Mouse (Mus musculus): Measurements from ENCODE around the gene Rbm28. TPM values are rescaled to one million over a fixed set of nuclear protein-coding genes. Genes with fewer than 3 reads are reported as not detected.

Rbm28 gene
- polyA plus RNA-seq (2016; fragmentation: Nextera tagmentation; extraction: Ambion mirVana): 54.9 and 57.4 TPM in 2 replicates

DNA sequence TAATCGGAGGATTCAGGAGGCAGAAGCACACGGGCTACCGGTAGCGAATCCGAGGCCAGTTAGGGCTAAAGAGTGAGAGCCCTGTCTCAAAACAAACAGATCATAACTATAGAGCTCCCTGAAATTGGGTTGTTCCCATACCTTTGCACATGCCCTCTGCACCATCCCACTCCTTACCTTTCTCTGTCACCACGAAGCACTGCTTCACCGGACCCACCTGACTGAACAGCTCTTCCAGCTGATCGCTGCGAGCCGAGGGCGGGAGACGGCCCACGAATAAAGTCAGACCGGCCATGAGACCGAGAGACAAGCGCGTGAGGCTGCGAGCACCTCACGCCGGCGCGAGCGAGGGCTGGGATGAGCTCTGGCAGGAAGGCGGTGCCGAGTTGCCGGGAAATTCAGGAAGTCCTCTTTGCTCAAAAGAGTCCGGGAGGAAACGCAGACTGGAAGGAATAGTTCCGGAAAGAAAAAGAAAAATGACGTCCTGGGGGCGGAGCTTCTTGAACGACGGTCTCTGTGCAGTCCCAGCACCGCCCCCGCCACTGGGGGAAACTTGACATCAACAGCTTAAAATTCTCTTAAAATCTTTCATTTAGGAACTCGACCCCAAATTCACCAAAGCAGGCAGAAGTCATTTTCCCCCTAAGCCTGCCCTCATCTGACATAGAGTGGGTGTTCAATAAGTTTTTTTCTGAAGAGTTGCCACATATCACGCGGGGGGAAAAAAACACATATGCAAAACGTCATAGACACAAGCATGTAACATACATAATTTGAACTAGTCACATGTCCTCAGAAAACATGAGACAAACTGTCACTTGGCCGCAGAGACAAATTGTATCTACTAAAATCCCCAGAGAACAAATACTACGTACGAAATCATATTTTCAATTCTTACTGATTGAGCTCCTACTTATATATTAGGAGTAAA is at the start of gene Rbm28:
Gene Rbm28 (minus strand): TSS at position 693 of the 931 bp plus-strand sequence.
- Histone ChIP-seq H3K9me3 (no peaks in the 10 kb centered on the region), H3K9ac (peak within 1 kb of the TSS; percentile 81), H3K4me2 (replicated peaks) (peak within 1 kb of the TSS; percentile 91), H3K4me3 (peak within 1 kb of the TSS; percentile 81), H3K27me3 (peaks cover 22% of the 10 kb centered on the region), H3K36me3 (peaks cover 2% of the 10 kb centered on the region), H3K27ac (no peak within 1 kb of the TSS), H3K4me1 (peaks cover 10% of the 10 kb centered on the region)
- 8% methylated on average over 42 of the region's 42 CpGs for WGBS
- peak; percentile 81 for ATAC-seq (ENCODE audit: insufficient number of reproducible peaks, insufficient read depth, low FRiP score, low TSS enrichment)

GRCm38 (mm10) chr6:29214245-29214644 is 49.4 kb upstream of the Rbm28 start:
- ATAC-seq (ENCODE audit: insufficient number of reproducible peaks, insufficient read depth, low FRiP score, low TSS enrichment): no peak
- H3K9ac ChIP-seq: no peak overlapping the region
- H3K4me1 ChIP-seq: peaks cover 27% of the 10 kb centered on the region
- peaks cover 32% of the 10 kb centered on the region for H3K27me3 ChIP-seq
- H3K4me3 ChIP-seq: no peak overlapping the region
- no peaks in the 10 kb centered on the region for H3K36me3 ChIP-seq
- 9% methylated on average over 1 of the region's 1 CpGs for WGBS
- no peaks in the 10 kb centered on the region for H3K9me3 ChIP-seq
- H3K4me2 ChIP-seq (replicated peaks): no peak overlapping the region
- H3K27ac ChIP-seq: no peak overlapping the region

GRCm38 (mm10) chr6:29213436-29213835 is 48.6 kb upstream of the Rbm28 start:
- Histone ChIP-seq H3K9me3 (no peaks in the 10 kb centered on the region), H3K4me3 (no peak overlapping the region), H3K36me3 (no peaks in the 10 kb centered on the region), H3K27ac (no peak overlapping the region), H3K4me2 (replicated peaks) (no peak overlapping the region), H3K4me1 (peaks cover 27% of the 10 kb centered on the region), H3K27me3 (peaks cover 32% of the 10 kb centered on the region), H3K9ac (no peak overlapping the region)
- ATAC-seq (ENCODE audit: insufficient number of reproducible peaks, insufficient read depth, low FRiP score, low TSS enrichment): no peak
- WGBS: 43% methylated on average over 5 of the region's 5 CpGs

GRCm38 (mm10) chr6:29211806-29212492 is 47.1 kb upstream of the Rbm28 start:
- peak; percentile 75 for ATAC-seq (ENCODE audit: insufficient number of reproducible peaks, insufficient read depth, low FRiP score, low TSS enrichment)
- Histone ChIP-seq H3K9me3 (no peaks in the 10 kb centered on the region), H3K4me2 (replicated peaks) (peak overlapping the region; percentile 87), H3K4me3 (peak overlapping the region; percentile 67), H3K27me3 (peaks cover 32% of the 10 kb centered on the region), H3K9ac (peak overlapping the region; percentile 72), H3K36me3 (peaks cover 2% of the 10 kb centered on the region), H3K4me1 (peaks cover 27% of the 10 kb centered on the region), H3K27ac (peak overlapping the region; percentile 55)
- under 1% methylated on average over 62 of the region's 66 CpGs for WGBS

- peak overlapping the region; percentile 87 for H3K4me2 ChIP-seq (replicated peaks)
- H3K27ac ChIP-seq: no peak overlapping the region
- peak overlapping the region; percentile 67 for H3K4me3 ChIP-seq
- H3K4me1 ChIP-seq: peaks cover 27% of the 10 kb centered on the region
- H3K27me3 ChIP-seq: peaks cover 27% of the 10 kb centered on the region
- H3K9ac ChIP-seq: peak overlapping the region; percentile 72; the same call in 1 of the 2 replicates
- H3K36me3 ChIP-seq: peaks cover 8% of the 10 kb centered on the region
- ATAC-seq (ENCODE audit: insufficient number of reproducible peaks, insufficient read depth, low FRiP score, low TSS enrichment): no peak
- H3K9me3 ChIP-seq: no peaks in the 10 kb centered on the region
- WGBS: 22% methylated on average over 7 of the region's 7 CpGs
Observed at GRCm38 (mm10) chr6:29211146-29211545, 46.3 kb upstream of the Rbm28 start.

- 75% methylated on average over 9 of the region's 9 CpGs for WGBS
- Histone ChIP-seq H3K27ac (no peak overlapping the region), H3K9ac (no peak overlapping the region), H3K36me3 (peaks cover 12% of the 10 kb centered on the region), H3K27me3 (peaks cover 21% of the 10 kb centered on the region), H3K4me1 (peaks cover 22% of the 10 kb centered on the region), H3K4me3 (no peak overlapping the region), H3K9me3 (no peaks in the 10 kb centered on the region), H3K4me2 (replicated peaks) (no peak overlapping the region)
- no peak for ATAC-seq (ENCODE audit: insufficient number of reproducible peaks, insufficient read depth, low FRiP score, low TSS enrichment)
Observed at GRCm38 (mm10) chr6:29210231-29210936, 45.6 kb upstream of the Rbm28 start.

DNA sequence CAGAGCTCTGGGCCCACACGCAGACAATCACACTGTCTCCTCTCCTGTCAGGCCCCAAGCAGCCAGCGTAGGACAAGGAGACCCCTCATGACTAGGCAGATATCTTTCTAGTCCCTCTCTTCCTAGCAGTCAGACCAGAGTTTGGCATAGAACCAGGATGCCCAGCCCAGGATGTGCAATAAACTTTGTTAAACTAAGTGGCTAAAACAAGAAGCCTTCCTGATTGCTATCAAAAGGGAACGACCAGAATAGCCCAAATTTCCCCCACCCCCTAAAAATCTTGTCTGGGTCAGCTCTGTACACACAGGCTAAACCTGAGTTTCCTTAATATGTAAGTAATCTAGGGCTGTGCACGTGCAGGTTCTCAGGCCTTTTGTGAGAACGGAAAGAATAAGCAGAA is 43.4 kb upstream of the Rbm28 start:
- Histone ChIP-seq H3K36me3 (peaks cover 31% of the 10 kb centered on the region), H3K4me2 (replicated peaks) (no peak overlapping the region), H3K9ac (no peak overlapping the region), H3K27ac (no peak overlapping the region), H3K4me3 (no peak overlapping the region), H3K4me1 (peaks cover 18% of the 10 kb centered on the region), H3K9me3 (no peaks in the 10 kb centered on the region), H3K27me3 (peaks cover under 1% of the 10 kb centered on the region; the same call in 1 of the 2 replicates)
- 87% methylated on average over 5 of the region's 5 CpGs for WGBS
- no peak for ATAC-seq (ENCODE audit: insufficient number of reproducible peaks, insufficient read depth, low FRiP score, low TSS enrichment)

DNA sequence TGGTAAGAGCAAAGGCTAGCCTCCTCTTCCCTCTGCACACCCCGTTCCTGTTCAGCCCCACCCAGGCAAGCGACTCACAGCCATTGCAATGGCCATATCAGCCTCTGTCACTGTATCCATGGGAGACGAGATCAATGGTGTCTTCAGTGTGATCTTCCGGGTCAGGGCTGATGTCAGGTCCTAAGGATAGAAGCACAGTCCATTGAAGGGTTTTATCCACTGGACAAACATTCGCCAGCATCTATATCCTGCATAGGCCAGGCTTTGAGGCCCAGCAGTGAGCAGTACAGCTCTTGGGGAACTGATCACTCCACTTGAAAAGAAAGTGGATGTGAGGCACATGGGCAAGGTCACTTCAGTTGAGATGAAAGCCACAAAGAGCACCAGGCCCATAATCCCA is 42.2 kb upstream of the Rbm28 start:
- H3K9me3 ChIP-seq: no peaks in the 10 kb centered on the region
- H3K36me3 ChIP-seq: peaks cover 41% of the 10 kb centered on the region
- no peak overlapping the region for H3K9ac ChIP-seq
- peaks cover 12% of the 10 kb centered on the region for H3K4me1 ChIP-seq
- no peak overlapping the region for H3K4me2 ChIP-seq (replicated peaks)
- no peak overlapping the region for H3K27ac ChIP-seq
- H3K4me3 ChIP-seq: no peak overlapping the region
- 86% methylated on average over 5 of the region's 5 CpGs for WGBS
- ATAC-seq (ENCODE audit: insufficient number of reproducible peaks, insufficient read depth, low FRiP score, low TSS enrichment): no peak
- no peaks in the 10 kb centered on the region for H3K27me3 ChIP-seq

- no peak for ATAC-seq (ENCODE audit: insufficient number of reproducible peaks, insufficient read depth, low FRiP score, low TSS enrichment)
- Histone ChIP-seq H3K27me3 (no peaks in the 10 kb centered on the region), H3K36me3 (peaks cover 44% of the 10 kb centered on the region), H3K9me3 (no peaks in the 10 kb centered on the region), H3K4me1 (peaks cover 5% of the 10 kb centered on the region), H3K27ac (no peak overlapping the region), H3K9ac (no peak overlapping the region), H3K4me3 (no peak overlapping the region), H3K4me2 (replicated peaks) (no peak overlapping the region)
- WGBS: 94% methylated on average over 10 of the region's 10 CpGs
Observed at GRCm38 (mm10) chr6:29206006-29206405, 41.2 kb upstream of the Rbm28 start.

DNA sequence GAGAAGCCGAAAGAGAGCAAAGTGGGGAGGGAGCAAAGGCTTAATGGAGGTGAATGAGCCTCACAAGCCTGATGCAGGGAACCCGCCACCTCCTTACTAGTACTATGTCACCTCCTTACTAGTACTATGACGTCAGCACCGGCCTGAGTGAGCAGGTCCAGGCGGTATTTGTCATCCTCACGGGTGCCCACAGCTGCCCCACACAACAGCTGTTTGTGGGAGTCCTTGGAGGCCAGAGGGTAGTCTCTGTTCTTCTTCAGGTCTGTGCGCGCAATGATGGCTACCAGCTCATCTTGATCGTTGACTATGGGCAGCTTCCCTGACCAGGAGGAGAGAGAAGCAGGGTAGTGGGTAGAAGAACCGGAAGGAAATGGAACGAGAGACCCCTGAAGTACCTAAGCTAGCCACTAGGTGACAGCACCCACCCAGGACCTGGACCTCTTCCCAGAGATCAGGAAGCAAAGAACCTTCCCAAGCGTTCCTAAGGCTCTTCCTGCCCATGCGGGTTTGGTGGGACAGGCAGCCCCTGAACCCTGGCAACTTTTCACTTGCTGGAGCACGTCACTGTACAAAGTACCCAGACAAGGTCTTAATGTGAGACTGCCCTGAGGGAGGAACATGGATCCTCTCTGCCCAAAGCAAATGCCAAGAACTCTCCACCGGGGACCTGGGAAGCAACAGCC is 40.3 kb upstream of the Rbm28 start:
- H3K9ac ChIP-seq: no peak overlapping the region
- H3K4me1 ChIP-seq: no peaks in the 10 kb centered on the region; the same call in 1 of the 2 replicates
- H3K9me3 ChIP-seq: no peaks in the 10 kb centered on the region
- H3K4me2 ChIP-seq (replicated peaks): no peak overlapping the region
- peaks cover 50% of the 10 kb centered on the region for H3K36me3 ChIP-seq
- H3K27ac ChIP-seq: no peak overlapping the region
- H3K4me3 ChIP-seq: no peak overlapping the region
- H3K27me3 ChIP-seq: no peaks in the 10 kb centered on the region
- 55% methylated on average over 15 of the region's 15 CpGs for WGBS
- no peak for ATAC-seq (ENCODE audit: insufficient number of reproducible peaks, insufficient read depth, low FRiP score, low TSS enrichment)

Data from embryonic facial prominence, embryonic 12.5 days (tissue).